Mouse (Mus musculus) neural tube, embryonic 11.5 days (tissue): ENCODE data around the gene Gm1604a. TPM values are rescaled to one million over a fixed set of nuclear protein-coding genes. Genes with fewer than 3 reads are reported as not detected.
A peak's percentile ranks its signal among the peaks of the same experiment; 100 is the strongest.
"Not testable (repeated sequence)": the region's sequence is repeated elsewhere in the genome, so short reads cannot be mapped to it uniquely, and the experiment has no call there.

Source experiments
- ATAC-seq: fragments of 200-750 bp; cut with Nextera tagmentation; 2 replicates; pipeline ENCODE4 v1.8.0; 2017; ENCODE audit warnings: moderate number of reproducible peaks, mild to moderate bottlenecking, moderate TSS enrichment, moderate library complexity; ENCODE audit not compliant: insufficient read depth, low FRiP score, low TSS enrichment
- DNase-seq: peaks from one replicate; pipeline ENCODE4 v3.0.0-alpha.2; 2015; ENCODE audit warnings: low spot score
- H3K27ac ChIP-seq: fragments of 300-500 bp; sonication (generic); 2 replicates; pipeline ENCODE4 v1.5.1; 2014; ENCODE audit warnings: low read depth, mild to moderate bottlenecking, low read length
- H3K27me3 ChIP-seq: fragments of 300-500 bp; sonication (generic); 2 replicates; pipeline ENCODE4 v1.6.1; 2014; ENCODE audit warnings: mild to moderate bottlenecking, low read length, mixed read lengths; ENCODE audit not compliant: control insufficient read depth, insufficient read depth
- H3K36me3 ChIP-seq: fragments of 300-500 bp; sonication (generic); 2 replicates; pipeline ENCODE4 v1.6.1; 2014; ENCODE audit warnings: mild to moderate bottlenecking, low read length, moderate library complexity, mixed read lengths; ENCODE audit not compliant: control insufficient read depth, insufficient read depth
- H3K4me1 ChIP-seq: fragments of 300-500 bp; sonication (generic); 2 replicates; pipeline ENCODE4 v1.6.1; 2014; ENCODE audit warnings: low read length, mixed read lengths; ENCODE audit not compliant: control insufficient read depth, insufficient read depth
- H3K4me2 ChIP-seq: fragments of 300-500 bp; sonication (generic); 2 replicates; pipeline ENCODE4 v1.6.1; 2014; ENCODE audit warnings: low read depth, mild to moderate bottlenecking, moderate library complexity
- H3K4me3 ChIP-seq: fragments of 300-500 bp; sonication (generic); 2 replicates; pipeline ENCODE4 v1.5.1; 2014; ENCODE audit warnings: low read depth, low read length
- H3K9ac ChIP-seq: fragments of 300-500 bp; sonication (generic); 2 replicates; pipeline ENCODE4 v1.6.1; 2014; ENCODE audit warnings: mild to moderate bottlenecking, low read length
- H3K9me3 ChIP-seq: fragments of 300-500 bp; sonication (generic); 2 replicates; pipeline ENCODE4 v1.6.1; 2016; ENCODE audit warnings: low read length; ENCODE audit not compliant: control insufficient read depth
- WGBS: fragments of 180-500 bp; shearing (Covaris S2); extraction: QIAGEN DNeasy Blood & Tissue Kit; methylation state at CpG from one replicate; pipeline ENCODE4 v1.1.7; 2014; 5-methylcytosine and 5-hydroxymethylcytosine counted together
- polyA plus RNA-seq: library from polyadenylated mRNA; unstranded; fragments of >200 nt; fragmentation: Nextera tagmentation; extraction: Ambion mirVana; gene quantifications from 2 replicates; pipeline ENCODE4 v1.2.1, GENCODE M21; 2014

The Gm1604a gene
- polyA plus RNA-seq, 1 experiment from 2014 or later = not detected

- not testable (repeated sequence) for H3K9ac ChIP-seq, H3K4me1 ChIP-seq, DNase-seq, H3K36me3 ChIP-seq, H3K4me3 ChIP-seq, ATAC-seq, H3K27me3 ChIP-seq, H3K27ac ChIP-seq, H3K4me2 ChIP-seq, H3K9me3 ChIP-seq
- no CpG with 5 or more reads among the region's 12 CpGs for WGBS
Measured at GRCm38 (mm10) chr17:7085469-7086168, 60.3 kb downstream of the Gm1604a start.

- not testable (repeated sequence) for H3K36me3 ChIP-seq, H3K9ac ChIP-seq, H3K4me2 ChIP-seq, H3K27me3 ChIP-seq, H3K9me3 ChIP-seq, H3K4me3 ChIP-seq, DNase-seq, H3K4me1 ChIP-seq, ATAC-seq, H3K27ac ChIP-seq
- 66% methylated on average over 6 of the region's 8 CpGs for WGBS
Measured at GRCm38 (mm10) chr17:7086836-7087235, 61.5 kb downstream of the Gm1604a start.

GRCm38 (mm10) chr17:7097835-7098519 is 72.6 kb downstream of the Gm1604a start:
- H3K4me1 ChIP-seq, H3K9ac ChIP-seq, DNase-seq, H3K27me3 ChIP-seq, H3K9me3 ChIP-seq, H3K27ac ChIP-seq, H3K4me3 ChIP-seq, H3K36me3 ChIP-seq, H3K4me2 ChIP-seq: not testable (repeated sequence)
- peak; percentile 58; the same call in 1 of the 2 replicates for ATAC-seq
- no CpG with 5 or more reads among the region's 12 CpGs for WGBS

- H3K4me3 ChIP-seq, H3K27me3 ChIP-seq, H3K27ac ChIP-seq, H3K4me2 ChIP-seq, H3K4me1 ChIP-seq, H3K9me3 ChIP-seq, H3K9ac ChIP-seq, ATAC-seq, H3K36me3 ChIP-seq, DNase-seq: not testable (repeated sequence)
- WGBS = 81% methylated on average over 5 of the region's 10 CpGs
Measured at GRCm38 (mm10) chr17:7099096-7099495, 73.7 kb downstream of the Gm1604a start.

- not testable (repeated sequence) for ATAC-seq, H3K36me3 ChIP-seq, H3K27me3 ChIP-seq, H3K27ac ChIP-seq, H3K4me2 ChIP-seq, H3K4me1 ChIP-seq, H3K4me3 ChIP-seq, DNase-seq, H3K9me3 ChIP-seq, H3K9ac ChIP-seq
- WGBS = no CpG with 5 or more reads among the region's 7 CpGs
Measured at GRCm38 (mm10) chr17:7102945-7103344, 77.6 kb downstream of the Gm1604a start.

GRCm38 (mm10) chr17:7111658-7112057 is 86.3 kb downstream of the Gm1604a start:
- not testable (repeated sequence) for DNase-seq, H3K27ac ChIP-seq, H3K36me3 ChIP-seq, H3K4me3 ChIP-seq, H3K9me3 ChIP-seq, ATAC-seq, H3K27me3 ChIP-seq, H3K4me2 ChIP-seq, H3K9ac ChIP-seq, H3K4me1 ChIP-seq
- WGBS = 96% methylated on average over 2 of the region's 4 CpGs

- H3K9ac ChIP-seq, H3K36me3 ChIP-seq, H3K27ac ChIP-seq, H3K4me3 ChIP-seq, H3K4me1 ChIP-seq, H3K27me3 ChIP-seq, H3K9me3 ChIP-seq, ATAC-seq, H3K4me2 ChIP-seq, DNase-seq: not testable (repeated sequence)
- 86% methylated on average over 6 of the region's 8 CpGs for WGBS
Measured at GRCm38 (mm10) chr17:7116265-7116664, 90.9 kb downstream of the Gm1604a start.

DNA sequence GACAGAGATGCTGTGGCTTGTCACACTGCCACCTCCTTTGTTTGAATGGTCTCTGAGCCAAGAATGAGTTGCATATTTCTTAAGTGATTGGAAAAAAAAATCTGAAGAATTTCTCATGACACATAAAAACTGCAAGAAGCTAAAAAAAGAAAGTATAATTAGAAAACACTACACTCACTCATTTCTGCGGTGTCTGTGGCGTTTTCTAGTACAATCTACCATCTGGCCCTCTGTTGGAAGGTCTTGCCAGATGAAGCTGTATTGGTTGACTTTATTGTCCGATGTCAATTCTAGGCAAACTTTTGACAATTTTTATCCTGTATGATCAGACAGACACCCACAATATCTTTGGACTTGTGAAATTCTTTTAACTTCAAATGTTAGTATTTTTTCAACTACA is 95.5 kb downstream of the Gm1604a start:
- not testable (repeated sequence) for H3K9me3 ChIP-seq, H3K27me3 ChIP-seq, H3K36me3 ChIP-seq, DNase-seq, H3K4me1 ChIP-seq, ATAC-seq, H3K27ac ChIP-seq, H3K4me3 ChIP-seq, H3K4me2 ChIP-seq, H3K9ac ChIP-seq
- WGBS = 93% methylated on average over 3 of the region's 3 CpGs

GRCm38 (mm10) chr17:7122554-7122953 is 97.2 kb downstream of the Gm1604a start:
- H3K36me3 ChIP-seq, H3K4me3 ChIP-seq, H3K9me3 ChIP-seq, H3K27me3 ChIP-seq, H3K9ac ChIP-seq, DNase-seq, H3K4me1 ChIP-seq, H3K27ac ChIP-seq, ATAC-seq, H3K4me2 ChIP-seq: not testable (repeated sequence)
- WGBS = 85% methylated on average over 11 of the region's 11 CpGs
